Mouse (Mus musculus): Measurements from ENCODE around the gene Gm3404. TPM values are rescaled to one million over a fixed set of nuclear protein-coding genes. Genes with fewer than 3 reads are reported as not detected.
A peak's percentile ranks its signal among the peaks of the same experiment; 100 is the strongest.
"Not testable (repeated sequence)": the region's sequence is repeated elsewhere in the genome, so short reads cannot be mapped to it uniquely, and the experiment has no call there.

Gene Gm3404
- polyA plus RNA-seq (2012; rRNA removed): not detected in 2 replicates

DNA sequence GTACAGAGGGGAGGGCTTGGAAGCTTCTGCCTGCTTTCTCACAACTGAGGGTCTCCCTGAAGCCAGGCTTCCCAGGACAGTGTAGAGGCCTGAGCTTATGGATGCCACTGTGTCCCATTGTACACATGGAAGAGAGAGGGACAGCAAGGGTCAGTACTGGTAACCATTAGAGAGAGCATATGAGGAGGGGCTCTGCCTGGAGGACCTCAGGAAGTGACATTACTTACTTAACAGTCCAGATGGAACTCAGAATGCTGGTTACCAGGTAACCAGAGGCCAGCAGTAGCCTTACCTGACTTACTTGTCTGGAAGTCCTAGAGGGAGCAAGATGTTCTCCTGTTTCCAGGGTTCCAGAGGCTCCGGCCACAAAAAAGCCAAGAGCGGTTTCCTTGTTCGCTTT, at the start of gene Gm3404:
Gm3404 (plus strand) TSS at position 301 of the 400 bp plus-strand sequence.
- H3K4me1 ChIP-seq (ENCODE audit: control insufficient read depth, insufficient read depth, low read length); H3K4me3 ChIP-seq (ENCODE audit: insufficient read depth, low read length); H3K27ac ChIP-seq (ENCODE audit: insufficient read depth, low read length): not testable (repeated sequence)

DNA sequence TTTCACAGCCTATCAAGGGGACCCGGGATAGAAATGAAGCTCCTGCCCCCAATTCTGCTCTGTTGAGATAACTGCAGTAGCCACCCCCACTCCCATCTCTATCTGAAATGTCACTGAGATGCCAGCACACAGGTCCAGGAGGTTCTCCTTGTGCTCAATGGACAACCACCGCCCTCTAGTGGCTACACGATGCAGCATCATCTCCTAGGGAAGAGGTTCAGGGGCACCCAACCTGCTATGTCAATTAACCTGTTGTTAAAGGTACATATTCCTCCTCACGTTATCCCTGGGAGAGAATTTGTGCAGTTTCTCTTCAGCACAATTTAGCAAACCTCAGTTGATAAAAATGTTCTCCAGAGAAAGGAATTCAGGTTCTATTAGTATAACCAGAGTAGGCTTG, 46.0 kb upstream of the Gm3404 start:
- peak; percentile 41; the same call in 1 of the 2 replicates for TF ChIP-seq CTCF (IDR thresholded peaks at IDR 0.05; ENCODE audit: extremely low read depth, insufficient read depth, low read length)
- H3K4me3 ChIP-seq (ENCODE audit: insufficient read depth, low read length); H3K4me1 ChIP-seq (ENCODE audit: control insufficient read depth, insufficient read depth, low read length); H3K27ac ChIP-seq (ENCODE audit: insufficient read depth, low read length): not testable (repeated sequence)

DNA sequence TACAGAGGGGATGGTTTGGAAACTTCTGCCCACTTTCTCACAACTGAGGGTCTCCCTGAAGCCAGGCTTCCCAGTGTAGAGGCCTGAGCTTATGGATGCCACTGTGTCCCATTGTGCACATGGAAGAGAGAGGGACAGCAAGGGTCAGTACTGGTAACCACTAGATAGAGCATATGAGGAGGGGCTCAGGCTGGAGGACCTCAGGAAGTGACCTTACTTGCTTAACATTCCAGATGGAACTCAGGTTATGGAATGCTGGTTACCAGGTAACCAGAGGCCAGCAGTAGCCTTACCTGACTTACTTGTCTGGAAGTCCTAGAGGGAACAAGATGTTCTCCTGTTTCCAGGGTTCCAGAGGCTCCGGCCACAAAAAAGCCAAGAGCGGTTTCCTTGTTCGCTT, 43.9 kb upstream of the Gm3404 start, which contains the start of gene Gm6408:
Gm6408 (plus strand) TSS at position 301 of the 400 bp plus-strand sequence.
- not testable (repeated sequence) for H3K4me3 ChIP-seq (ENCODE audit: insufficient read depth, low read length); H3K27ac ChIP-seq (ENCODE audit: insufficient read depth, low read length); H3K4me1 ChIP-seq (ENCODE audit: control insufficient read depth, insufficient read depth, low read length)

DNA sequence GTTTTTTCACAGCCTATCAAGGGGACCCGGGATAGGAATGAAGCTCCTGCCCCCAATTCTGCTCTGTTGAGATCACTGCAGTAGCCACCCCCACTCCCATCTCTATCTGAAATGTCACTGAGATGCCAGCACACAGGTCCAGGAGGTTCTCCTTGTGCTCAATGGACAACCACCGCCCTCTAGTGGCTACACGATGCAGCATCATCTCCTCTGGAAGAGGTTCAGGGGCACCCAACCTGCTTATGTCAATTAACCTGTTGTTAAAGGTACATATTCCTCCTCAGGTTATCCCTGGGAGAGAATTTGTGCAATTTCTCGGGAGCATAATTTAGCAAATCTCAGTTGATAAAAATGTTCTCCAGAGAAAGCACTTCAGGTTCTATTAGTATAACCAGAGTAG, 36.6 kb upstream of the Gm3404 start:
- H3K27ac ChIP-seq (ENCODE audit: insufficient read depth, low read length); H3K4me3 ChIP-seq (ENCODE audit: insufficient read depth, low read length); H3K4me1 ChIP-seq (ENCODE audit: control insufficient read depth, insufficient read depth, low read length): not testable (repeated sequence)

DNA sequence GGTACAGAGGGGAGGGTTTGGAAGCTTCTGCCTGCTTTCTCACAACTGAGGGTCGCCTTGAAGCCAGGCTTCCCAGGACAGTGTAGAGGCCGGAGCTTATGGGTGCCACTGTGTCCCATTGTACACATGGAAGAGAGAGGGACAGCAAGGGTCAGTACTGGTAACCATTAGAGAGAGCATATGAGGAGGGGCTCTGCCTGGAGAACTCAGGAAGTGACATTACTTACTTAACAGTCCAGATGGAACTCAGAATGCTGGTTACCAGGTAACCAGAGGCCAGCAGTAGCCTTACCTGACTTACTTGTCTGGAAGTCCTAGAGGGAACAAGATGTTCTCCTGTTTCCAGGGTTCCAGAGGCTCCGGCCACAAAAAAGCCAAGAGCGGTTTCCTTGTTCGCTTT, 34.5 kb upstream of the Gm3404 start, which contains the start of gene Gm6370:
Gm6370 (plus strand) TSS at position 301 of the 400 bp plus-strand sequence.
- not testable (repeated sequence) for H3K27ac ChIP-seq (ENCODE audit: insufficient read depth, low read length); H3K4me3 ChIP-seq (ENCODE audit: insufficient read depth, low read length); H3K4me1 ChIP-seq (ENCODE audit: control insufficient read depth, insufficient read depth, low read length)

DNA sequence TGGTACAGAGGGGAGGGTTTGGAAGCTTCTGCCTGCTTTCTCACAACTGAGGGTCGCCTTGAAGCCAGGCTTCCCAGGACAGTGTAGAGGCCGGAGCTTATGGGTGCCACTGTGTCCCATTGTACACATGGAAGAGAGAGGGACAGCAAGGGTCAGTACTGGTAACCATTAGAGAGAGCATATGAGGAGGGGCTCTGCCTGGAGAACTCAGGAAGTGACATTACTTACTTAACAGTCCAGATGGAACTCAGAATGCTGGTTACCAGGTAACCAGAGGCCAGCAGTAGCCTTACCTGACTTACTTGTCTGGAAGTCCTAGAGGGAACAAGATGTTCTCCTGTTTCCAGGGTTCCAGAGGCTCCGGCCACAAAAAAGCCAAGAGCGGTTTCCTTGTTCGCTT, 23.5 kb upstream of the Gm3404 start, which contains the start of gene 4930449I24Rik:
4930449I24Rik (plus strand) TSS at position 301 of the 400 bp plus-strand sequence.
- not testable (repeated sequence) for H3K27ac ChIP-seq (ENCODE audit: insufficient read depth, low read length); H3K4me3 ChIP-seq (ENCODE audit: insufficient read depth, low read length); H3K4me1 ChIP-seq (ENCODE audit: control insufficient read depth, insufficient read depth, low read length)

DNA sequence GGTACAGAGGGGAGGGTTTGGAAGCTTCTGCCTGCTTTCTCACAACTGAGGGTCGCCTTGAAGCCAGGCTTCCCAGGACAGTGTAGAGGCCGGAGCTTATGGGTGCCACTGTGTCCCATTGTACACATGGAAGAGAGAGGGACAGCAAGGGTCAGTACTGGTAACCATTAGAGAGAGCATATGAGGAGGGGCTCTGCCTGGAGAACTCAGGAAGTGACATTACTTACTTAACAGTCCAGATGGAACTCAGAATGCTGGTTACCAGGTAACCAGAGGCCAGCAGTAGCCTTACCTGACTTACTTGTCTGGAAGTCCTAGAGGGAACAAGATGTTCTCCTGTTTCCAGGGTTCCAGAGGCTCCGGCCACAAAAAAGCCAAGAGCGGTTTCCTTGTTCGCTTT, 11.8 kb upstream of the Gm3404 start, which contains the start of gene Gm3402:
Gm3402 (plus strand) TSS at position 301 of the 400 bp plus-strand sequence.
- H3K27ac ChIP-seq (ENCODE audit: insufficient read depth, low read length); H3K4me3 ChIP-seq (ENCODE audit: insufficient read depth, low read length); H3K4me1 ChIP-seq (ENCODE audit: control insufficient read depth, insufficient read depth, low read length): not testable (repeated sequence)

DNA sequence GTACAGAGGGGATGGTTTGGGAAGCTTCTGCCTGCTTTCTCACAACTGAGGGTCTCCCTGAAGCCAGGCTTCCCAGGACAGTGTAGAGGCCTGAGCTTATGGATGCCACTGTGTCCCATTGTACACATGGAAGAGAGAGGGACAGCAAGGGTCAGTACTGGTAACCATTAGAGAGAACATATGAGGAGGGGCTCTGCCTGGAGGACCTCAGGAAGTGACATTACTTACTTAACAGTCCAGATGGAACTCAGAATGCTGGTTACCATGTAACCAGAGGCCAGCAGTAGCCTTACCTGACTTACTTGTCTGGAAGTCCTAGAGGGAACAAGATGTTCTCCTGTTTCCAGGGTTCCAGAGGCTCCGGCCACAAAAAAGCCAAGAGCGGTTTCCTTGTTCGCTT, 11.7 kb downstream of the Gm3404 start, which contains the start of gene Gm3409:
Gm3409 (plus strand) TSS at position 301 of the 400 bp plus-strand sequence.
- H3K4me3 ChIP-seq (ENCODE audit: insufficient read depth, low read length); H3K4me1 ChIP-seq (ENCODE audit: control insufficient read depth, insufficient read depth, low read length); H3K27ac ChIP-seq (ENCODE audit: insufficient read depth, low read length): not testable (repeated sequence)

DNA sequence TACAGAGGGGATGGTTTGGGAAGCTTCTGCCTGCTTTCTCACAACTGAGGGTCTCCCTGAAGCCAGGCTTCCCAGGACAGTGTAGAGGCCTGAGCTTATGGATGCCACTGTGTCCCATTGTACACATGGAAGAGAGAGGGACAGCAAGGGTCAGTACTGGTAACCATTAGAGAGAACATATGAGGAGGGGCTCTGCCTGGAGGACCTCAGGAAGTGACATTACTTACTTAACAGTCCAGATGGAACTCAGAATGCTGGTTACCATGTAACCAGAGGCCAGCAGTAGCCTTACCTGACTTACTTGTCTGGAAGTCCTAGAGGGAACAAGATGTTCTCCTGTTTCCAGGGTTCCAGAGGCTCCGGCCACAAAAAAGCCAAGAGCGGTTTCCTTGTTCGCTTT, 30.2 kb downstream of the Gm3404 start, which contains the start of gene Gm3415:
Gm3415 (plus strand) TSS at position 301 of the 400 bp plus-strand sequence.
- not testable (repeated sequence) for H3K4me3 ChIP-seq (ENCODE audit: insufficient read depth, low read length); H3K4me1 ChIP-seq (ENCODE audit: control insufficient read depth, insufficient read depth, low read length); H3K27ac ChIP-seq (ENCODE audit: insufficient read depth, low read length)

DNA sequence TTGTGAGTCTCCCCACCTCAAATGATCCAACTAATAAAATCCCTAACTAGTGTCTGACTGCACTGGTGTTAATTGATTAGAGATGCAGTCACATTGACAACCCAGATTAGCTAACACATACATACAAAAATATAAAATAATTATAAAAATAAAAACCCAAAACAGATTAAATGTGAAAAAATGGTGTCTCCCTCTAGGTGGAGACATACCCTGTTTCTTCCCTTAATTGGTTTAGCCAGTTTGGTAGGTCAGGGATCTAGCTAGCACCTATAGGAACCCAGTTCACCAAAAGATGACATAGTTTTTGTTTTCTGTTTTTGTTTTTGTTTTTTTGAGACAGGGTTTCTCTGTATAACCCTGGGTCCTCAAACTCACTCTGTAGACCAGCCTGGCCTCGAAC, 38.7 kb downstream of the Gm3404 start:
- Histone ChIP-seq H3K27ac (ENCODE audit: insufficient read depth, low read length) (no peak overlapping the region), H3K4me3 (ENCODE audit: insufficient read depth, low read length) (no peak overlapping the region)
- no peak for TF ChIP-seq POLR2A (IDR thresholded peaks at IDR 0.05; ENCODE audit: extremely low read depth, insufficient read depth, low read length)
- no peak for TF ChIP-seq CTCF (IDR thresholded peaks at IDR 0.05; ENCODE audit: extremely low read depth, insufficient read depth, low read length)

DNA sequence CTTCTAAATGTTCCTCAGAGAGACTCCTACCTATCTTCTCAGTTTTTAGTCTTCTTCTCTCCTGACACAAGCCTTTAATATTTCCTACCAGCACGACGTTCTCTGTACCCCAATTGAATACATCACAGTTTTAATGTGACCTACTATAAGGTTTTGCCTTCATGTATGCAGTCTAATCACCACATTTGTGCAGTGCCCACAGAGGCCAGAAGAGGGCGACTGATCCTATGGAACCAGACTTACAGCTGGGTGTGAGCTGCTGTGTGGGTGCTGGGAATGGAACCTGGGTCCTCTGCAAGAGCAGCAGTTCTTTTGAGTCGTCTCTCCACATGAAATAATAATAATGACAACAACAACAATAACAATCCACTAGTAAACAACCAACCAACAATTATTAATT, 41.5 kb downstream of the Gm3404 start:
- Histone ChIP-seq H3K27ac (ENCODE audit: insufficient read depth, low read length) (no peak overlapping the region), H3K4me3 (ENCODE audit: insufficient read depth, low read length) (no peak overlapping the region), H3K4me1 (ENCODE audit: control insufficient read depth, insufficient read depth, low read length) (peaks cover 2% of the 10 kb centered on the region; the same call in 1 of the 2 replicates)
- TF ChIP-seq CTCF (IDR thresholded peaks at IDR 0.05; ENCODE audit: extremely low read depth, insufficient read depth, low read length) (0 out of 2 replicates have a peak, but pooled peaks have one; percentile 1), POLR2A (IDR thresholded peaks at IDR 0.05; ENCODE audit: extremely low read depth, insufficient read depth, low read length) (no peak)

More for the DNA sequence above, 38.7 kb downstream of the Gm3404 start:
- no peaks in the 10 kb centered on the region for H3K4me1 ChIP-seq (ENCODE audit: control insufficient read depth, insufficient read depth, low read length)

DNA sequence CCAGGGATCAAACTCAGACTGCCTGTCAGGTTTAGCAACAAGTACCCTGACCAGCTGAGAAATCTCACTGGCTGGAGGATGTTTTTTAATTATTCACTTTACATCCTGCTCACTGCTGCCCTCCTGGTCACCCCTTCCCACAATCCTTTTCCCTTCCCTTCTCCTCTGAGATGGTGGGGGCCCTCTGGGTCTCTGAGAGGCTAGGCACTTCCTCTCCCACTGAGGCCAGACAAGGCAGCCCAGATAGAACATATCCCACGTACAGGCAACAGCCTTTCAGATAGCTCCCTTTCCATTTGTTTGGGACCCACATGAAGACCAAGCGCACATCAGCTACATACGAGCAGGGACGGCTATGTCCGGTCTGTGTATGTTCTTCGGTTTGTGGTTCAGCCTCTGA, 44.6 kb downstream of the Gm3404 start:
- H3K27ac ChIP-seq (ENCODE audit: insufficient read depth, low read length); H3K4me1 ChIP-seq (ENCODE audit: control insufficient read depth, insufficient read depth, low read length); H3K4me3 ChIP-seq (ENCODE audit: insufficient read depth, low read length): not testable (repeated sequence)

DNA sequence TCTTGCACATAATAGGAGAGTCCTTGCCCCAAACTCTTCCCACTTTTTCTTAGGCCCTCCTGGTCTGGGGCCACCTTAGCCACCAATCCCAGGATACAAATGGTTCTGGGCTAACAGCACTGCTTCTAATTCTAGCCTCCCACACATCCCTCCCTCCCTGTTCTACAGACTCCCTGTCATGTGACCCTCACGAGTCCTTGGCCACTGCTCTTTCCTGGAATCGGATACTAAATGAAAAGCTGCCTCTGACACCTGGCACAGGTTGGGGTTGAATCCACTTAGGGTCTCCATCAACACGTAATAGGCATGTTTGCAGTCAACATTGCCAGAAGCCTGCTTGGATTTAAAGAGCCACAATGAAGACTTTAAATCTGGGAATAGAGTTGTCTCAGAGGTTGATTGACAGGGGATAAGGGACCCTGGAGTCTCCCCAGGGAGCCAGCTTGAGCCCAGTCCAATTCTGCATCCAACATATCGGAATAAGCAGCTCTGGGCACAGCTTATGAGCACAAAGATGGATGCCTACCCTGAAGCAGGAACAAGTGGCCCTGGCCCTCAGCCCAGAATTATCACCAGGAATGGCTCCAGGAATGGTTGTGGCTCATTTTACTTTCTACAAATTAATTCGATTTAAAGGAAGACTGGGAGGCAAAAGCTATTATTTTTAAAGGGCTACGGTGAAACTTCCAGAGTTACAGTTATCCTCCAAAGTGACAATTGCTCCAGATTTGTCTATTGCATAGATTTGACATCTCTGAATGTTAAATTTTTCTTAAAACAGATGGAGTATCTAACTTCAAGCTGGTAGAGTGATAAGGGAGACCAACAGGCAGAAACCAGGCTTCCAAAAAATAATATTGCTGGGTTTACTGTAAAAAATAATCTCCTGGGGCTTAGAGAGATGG, 46.5 kb downstream of the Gm3404 start:
- H3K4me1 ChIP-seq (ENCODE audit: control insufficient read depth, insufficient read depth, low read length); H3K4me3 ChIP-seq (ENCODE audit: insufficient read depth, low read length): not testable (repeated sequence)
- H3K27ac ChIP-seq (ENCODE audit: insufficient read depth, low read length): peak overlapping the region; percentile 53; the same call in 1 of the 2 replicates

DNA sequence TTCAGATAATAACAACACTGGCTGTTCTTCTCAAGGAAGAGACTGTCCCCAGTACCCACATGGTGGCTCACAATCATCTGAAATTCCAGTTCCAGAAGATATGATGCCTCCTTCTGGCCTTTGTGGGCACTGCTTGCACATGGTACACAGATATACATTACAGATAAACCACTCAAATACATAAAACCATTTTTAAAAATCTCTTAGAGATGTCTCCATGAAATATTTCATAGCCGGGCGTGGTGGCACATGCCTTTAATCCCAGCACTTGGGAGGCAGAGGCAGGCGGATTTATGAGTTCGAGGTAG, 47.1 kb downstream of the Gm3404 start:
- H3K4me1 ChIP-seq (ENCODE audit: control insufficient read depth, insufficient read depth, low read length); H3K4me3 ChIP-seq (ENCODE audit: insufficient read depth, low read length); H3K27ac ChIP-seq (ENCODE audit: insufficient read depth, low read length): not testable (repeated sequence)
